Mouse (Mus musculus): ENCODE results near the gene Snx27.

DNA sequence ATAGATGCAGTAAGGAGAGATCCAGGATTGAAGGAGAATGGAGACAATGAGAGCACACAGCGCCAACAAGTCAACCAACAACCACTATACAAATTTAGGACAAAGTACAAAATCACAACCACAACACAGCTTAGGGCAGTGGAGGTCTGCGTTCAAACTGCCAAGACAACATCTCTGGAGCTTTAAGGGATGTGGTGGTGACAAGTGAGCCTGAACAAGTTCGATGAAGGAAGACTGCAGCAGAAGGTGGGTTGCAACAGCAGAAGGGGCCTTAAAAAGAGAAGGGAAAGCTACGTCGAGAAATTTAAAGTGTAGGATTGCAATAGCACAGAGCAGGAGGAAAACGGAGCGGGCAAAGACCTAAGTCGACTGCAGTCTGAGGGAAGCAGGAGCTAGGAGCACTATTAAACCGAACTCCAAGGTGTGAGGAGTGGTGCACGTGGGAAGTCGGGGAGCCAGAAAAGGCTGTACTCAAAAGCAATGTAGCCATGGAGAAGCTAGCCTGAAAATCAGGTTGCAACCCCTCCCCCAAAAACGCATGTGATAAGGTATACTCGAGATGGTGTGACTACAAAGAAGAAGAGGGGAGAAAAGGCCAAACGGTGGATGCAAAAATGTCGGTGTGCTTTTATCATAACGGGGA, 1.3 kb downstream of the Snx27 start:
- TF ChIP-seq EP300 (IDR thresholded peaks at IDR 0.05) (no peak), CTCF (IDR thresholded peaks at IDR 0.05) (no peak)

All from lung, postnatal 0 days (tissue).